Mouse (Mus musculus): ENCODE results near the gene Mief1.

- TF ChIP-seq CTCF (IDR thresholded peaks at IDR 0.05) (no peak), EP300 (IDR thresholded peaks at IDR 0.05) (no peak)
Observed at GRCm38 (mm10) chr15:80257602-80258239, 23.9 kb downstream of the Mief1 start.
